Mouse (Mus musculus) layer of hippocampus, postnatal 14 days (tissue): ENCODE data around the gene Cdk5. TPM values are rescaled to one million over a fixed set of nuclear protein-coding genes. Genes with fewer than 3 reads are reported as not detected.

Source experiments
- DNase-seq, 2 experiments: peaks; one replicate each; pipeline ENCODE4 v3.0.0; 2021 to 2022; ENCODE audit warnings: low spot score in 2 of 2, mixed read lengths in 1 of 2
- total RNA-seq, 2 experiments: library from RNA; stranded (reverse); gene quantifications; 2 replicates each; pipeline ENCODE4 v1.2.3; 2021

The Cdk5 gene
- total RNA-seq, 2 experiments from 2014 or later, result 127 to 133 TPM

DNA sequence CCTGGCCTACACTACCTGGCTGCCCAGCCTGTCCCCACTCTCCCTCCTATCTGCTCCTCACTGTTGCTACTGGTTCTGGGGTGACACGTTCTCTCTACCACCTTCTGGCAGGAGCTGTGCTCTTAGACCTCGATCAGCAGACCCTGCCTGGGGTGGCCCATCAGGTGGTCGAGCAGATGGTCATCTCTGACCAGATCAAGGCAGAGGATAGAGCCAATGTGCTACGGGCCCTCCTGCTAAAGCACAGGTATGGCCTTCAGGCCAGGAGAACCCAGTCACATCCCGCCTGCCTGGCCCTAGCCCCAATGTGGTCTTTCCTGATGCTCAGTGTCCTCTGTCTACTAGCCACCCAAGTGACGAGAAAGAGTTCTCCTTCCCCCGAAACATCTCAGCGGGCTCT, 10.7 kb upstream of the Cdk5 start:
- no peak for DNase-seq

DNA sequence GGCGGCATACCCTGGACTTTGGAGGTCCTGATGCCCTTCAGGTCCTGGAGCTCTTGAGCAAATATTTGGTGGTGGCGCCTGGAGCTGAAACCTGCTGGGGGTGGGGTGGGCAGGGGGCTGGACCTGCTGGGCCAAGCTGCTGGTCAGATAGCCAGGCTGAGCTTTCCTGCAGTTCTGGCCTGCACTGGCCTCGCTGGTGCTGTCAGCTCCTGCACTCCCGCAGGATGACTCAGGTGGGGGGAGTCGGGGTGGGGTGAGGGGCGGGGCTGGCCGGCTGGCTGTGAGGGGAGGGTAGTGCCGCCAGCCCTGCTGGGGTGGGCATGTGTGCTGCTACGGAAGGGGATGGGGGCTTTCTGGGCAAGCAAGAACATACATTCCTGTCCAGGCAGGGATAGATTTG, 5.3 kb upstream of the Cdk5 start:
- DNase-seq, result no peak

- no peak for DNase-seq
These were observed 4.7 kb upstream of the Cdk5 start for GRCm38 (mm10) chr5:24427981-24428402.

- no peak for DNase-seq
These were observed 3.9 kb upstream of the Cdk5 start for GRCm38 (mm10) chr5:24427285-24427633.

DNA sequence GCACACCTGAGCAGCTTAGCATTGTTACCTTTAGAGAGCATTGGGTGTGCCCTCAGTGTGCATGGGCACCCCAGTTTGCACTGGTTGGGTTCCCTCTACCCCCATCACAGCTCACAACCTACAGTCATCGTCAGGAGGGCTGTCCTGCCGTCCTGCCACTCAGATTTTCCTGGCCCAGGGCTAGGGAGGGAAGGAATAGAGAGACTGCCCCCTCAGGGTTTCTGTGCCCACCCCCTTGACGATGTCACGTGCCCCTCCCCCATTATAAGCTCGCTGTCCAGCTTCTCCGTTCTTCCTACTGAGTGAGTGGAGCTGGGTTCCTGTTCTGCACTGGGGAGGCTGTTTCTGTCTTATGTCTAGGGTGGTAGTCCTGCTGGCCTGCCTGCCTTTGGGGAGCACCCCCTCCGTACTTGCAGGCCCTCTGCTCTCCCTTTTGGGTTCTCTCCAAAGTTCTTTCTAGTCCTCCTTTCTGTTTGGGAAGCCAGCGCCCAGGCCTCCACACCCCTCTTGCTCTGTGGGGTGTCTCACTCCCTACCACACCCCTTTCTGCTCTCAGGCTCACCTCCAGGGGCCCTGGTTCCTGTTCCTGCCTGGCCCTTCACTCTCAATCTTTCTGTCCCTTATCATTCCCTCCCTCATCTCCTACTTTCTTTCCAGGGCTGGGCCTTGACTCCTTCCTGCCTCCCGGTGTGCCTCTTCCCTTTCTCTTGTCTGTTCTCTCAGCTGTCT, 3.4 kb upstream of the Cdk5 start:
- DNase-seq, result no peak

DNA sequence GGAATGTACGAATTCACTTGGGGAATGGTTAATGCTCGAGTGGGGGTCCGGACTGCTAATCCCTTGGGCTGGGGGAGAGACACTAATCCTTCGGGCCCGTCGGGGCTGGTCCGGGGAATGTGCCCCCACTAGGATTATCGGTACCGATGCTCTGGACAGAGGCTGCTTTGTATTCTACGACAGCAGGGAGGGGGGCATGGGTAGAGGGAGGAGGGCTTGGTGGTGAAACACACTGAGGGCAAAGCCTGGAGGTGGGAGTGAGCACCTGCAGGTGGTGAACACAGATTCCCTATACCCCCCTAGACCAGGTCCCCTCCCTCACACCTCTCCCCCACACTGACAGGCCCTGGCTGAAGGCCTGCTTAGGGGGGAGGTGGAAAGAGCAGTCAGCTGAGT, 2.7 kb upstream of the Cdk5 start:
- no peak for DNase-seq

DNA sequence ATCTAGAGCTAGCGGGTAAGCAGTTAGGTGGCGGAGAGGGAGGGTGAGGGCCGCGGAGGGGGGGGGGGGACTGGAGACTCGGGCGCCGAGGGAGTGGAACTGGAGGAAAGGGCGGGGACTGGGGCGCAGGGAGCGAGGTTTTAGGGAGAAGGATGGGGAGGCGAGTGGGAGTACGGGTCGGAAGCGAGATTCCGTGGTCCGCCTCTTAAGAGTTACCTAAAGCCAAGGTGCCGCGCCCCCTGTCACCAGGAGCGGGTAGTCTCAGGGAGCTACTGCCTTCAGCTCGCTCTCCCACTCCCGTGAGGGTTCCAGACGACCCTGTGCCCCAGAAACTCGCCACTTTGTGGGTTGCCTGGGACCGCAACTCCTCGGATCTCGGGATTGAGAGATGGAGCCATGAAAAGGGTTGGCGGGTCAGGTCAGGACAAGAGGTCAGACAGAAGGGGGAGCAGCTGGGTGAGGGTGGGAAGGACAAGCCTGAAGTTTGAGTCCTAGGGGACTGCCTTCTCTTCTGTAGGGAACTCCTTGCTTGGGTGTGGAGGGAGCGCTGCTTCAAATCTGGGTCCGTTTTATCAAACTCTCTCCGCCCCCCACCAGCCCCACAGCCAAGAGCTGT, 2.2 kb upstream of the Cdk5 start:
- DNase-seq, result no peak

- DNase-seq, result peak; percentile 66 to 74
These were observed 1.6 kb upstream of the Cdk5 start for GRCm38 (mm10) chr5:24424861-24425411.

GRCm38 (mm10) chr5:24424004-24424781, 863 bp upstream of the Cdk5 start:
- peak in 1 of 2 experiments; percentile 30 for DNase-seq

- no peak for DNase-seq
These were observed 2.9 kb downstream of the Cdk5 start for GRCm38 (mm10) chr5:24420381-24420780.

- DNase-seq, result no peak
These were observed 5.7 kb downstream of the Cdk5 start for GRCm38 (mm10) chr5:24417587-24417986.

DNA sequence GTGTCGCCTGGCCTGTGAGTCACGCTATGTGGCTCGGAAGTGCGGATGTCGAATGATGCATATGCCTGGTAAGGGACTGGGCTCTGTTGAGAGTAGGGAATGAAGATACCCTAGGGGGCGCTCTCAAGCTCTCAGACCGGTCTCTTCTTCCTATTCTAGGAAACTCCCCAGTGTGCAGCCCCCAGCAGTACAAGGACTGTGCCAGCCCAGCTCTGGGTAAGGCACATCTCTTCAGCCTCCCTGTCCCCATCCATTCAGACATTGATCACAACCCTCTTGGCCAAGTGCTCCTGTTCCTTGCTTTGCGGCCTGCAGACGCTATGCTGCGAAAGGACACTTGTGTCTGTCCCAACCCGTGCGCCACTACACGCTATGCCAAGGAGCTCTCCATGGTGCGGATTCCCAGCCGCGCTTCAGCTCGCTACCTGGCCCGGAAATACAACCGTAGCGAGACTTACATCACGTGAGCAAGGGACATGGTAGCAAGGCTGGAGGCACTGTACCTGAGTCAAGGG, 7.1 kb downstream of the Cdk5 start:
- DNase-seq, result peak; percentile 69 to 77

DNA sequence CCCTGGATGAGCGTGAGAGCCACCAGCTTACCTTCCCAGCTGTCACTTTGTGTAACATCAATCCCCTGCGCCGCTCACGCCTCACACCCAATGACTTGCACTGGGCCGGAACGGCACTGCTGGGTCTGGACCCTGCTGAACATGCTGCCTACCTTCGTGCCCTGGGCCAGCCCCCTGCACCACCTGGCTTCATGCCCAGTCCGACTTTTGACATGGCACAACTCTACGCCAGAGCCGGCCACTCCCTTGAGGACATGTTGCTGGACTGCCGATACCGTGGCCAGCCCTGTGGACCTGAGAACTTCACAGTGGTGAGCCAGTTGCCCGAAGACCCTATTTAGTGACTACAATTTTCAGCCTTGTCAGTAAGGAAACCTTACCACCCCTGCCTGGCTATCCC, 9.4 kb downstream of the Cdk5 start:
- DNase-seq, result no peak

- DNase-seq, result no peak
These were observed 10.2 kb downstream of the Cdk5 start, which contains the start of gene Asic3 for GRCm38 (mm10) chr5:24413042-24413693. TSS of gene Asic3 (plus strand) at chr5:24413392.

DNA sequence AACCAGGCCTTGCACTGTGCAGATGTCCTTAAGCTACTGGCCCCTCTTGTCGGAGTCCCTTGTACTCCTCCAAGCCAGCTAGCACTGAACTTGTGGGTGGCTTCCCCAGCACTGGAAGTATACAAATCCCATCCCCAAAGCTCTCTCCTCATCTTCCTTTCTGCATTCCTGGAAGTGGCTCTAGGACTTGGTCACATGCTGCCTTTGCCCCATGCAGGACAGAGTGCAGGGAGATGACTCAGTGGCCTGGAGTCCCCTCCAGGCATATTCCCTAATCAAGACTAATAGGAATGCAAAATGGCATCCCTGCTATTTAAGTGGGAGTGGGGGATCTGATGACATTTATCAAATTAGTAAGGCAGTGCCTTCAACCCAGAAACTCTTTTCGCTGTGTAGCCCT, 11.3 kb downstream of the Cdk5 start:
- no peak for DNase-seq

DNA sequence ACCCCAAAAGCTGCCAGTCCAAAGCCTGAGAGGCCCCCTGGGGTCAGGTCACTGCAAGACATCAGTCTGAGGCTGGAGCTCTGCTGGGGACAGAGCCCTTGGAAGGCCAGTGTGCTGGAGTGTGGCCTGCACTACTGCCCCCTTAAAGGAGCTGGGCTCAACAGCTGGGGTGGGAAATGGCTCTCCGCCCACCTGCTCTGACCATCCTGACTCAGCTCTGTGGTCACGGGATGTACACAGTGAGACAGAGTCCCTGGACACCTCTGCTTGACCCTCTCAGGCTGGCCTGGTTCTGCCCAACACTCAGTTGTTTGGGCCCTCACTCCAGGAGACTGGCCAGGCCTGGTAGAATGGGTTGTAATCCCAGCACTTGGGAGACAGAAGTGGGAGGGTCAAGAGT, 13.9 kb downstream of the Cdk5 start:
- DNase-seq, result no peak

- DNase-seq, result no peak
These were observed 14.7 kb downstream of the Cdk5 start for GRCm38 (mm10) chr5:24408651-24409050.

DNA sequence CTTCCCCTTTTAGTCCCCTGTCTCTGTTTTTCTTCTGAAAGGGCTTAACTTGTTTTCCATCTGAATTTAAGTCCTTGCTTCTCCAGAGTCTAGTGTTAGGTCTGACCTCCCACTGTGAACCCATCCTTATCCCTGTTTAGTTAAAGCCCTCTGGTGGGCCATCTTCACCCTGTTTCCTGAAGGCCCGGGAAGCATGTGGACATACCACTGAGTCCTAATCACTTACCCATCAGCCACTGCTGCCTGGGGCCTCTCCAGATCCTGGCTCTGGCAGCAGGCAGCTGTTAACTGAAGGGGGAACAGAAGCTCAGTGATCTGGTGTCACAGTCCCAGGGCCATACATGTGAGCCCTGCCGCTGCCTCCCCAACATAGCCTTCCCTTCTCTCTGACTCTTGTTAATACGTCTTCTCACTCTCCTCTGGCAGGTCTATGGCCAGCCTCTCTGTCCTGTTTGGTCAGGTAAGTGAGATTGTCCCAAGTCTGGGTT, 17.9 kb downstream of the Cdk5 start:
- DNase-seq, result no peak

DNA sequence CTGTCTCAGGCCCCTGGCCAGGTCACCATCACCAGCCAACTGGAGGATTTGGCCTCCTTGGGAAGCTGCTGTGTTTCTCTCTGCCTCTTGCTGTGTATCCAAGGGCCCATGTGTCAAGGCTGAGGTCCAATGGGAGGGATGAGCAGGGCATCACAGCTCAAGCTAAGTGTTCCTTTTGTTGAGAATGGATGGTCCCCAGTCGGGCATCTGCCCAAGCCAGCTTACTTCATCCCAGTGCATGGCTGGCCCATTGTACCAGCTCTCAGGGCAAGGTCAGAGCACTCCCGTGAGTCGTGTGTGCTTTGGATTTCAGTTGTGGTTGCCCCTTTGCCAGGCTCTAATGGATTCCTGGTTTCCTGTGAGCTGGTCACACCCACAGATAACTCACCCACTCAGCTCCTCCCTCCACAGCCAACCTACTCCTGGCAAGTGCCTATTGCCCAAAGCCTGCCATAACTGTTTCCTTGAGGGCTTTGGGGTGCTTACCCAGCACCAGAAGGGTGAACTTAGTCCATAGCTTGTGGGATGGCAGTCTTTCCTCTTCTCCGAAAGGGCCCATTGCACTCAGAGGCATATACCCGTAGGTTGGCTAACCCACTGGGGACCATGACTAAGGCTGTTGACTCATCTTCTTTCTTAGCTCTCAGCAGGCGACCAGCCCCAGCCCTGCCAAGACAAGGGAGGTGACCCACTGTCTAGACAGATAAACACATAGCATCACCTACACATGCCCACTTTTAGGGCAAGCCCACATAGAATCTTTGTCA, 18.6 kb downstream of the Cdk5 start:
- no peak for DNase-seq

GRCm38 (mm10) chr5:24401969-24402368, 21.4 kb downstream of the Cdk5 start:
- no peak for DNase-seq
